Mouse (Mus musculus) CH12.LX (cell line): ENCODE results near the gene Myo10. TPM values are rescaled to one million over a fixed set of nuclear protein-coding genes. Genes with fewer than 3 reads are reported as not detected.

Experiments
- DNase-seq: peaks from one replicate; pipeline ENCODE4 v3.0.0-alpha.2; 2013; ENCODE audit errors: extremely low read depth
- H3K27ac ChIP-seq: 2 replicates; pipeline ENCODE4 v1.5.1; 2012; ENCODE audit warnings: low read depth, mild to moderate bottlenecking, control low read depth, moderate library complexity; ENCODE audit not compliant: insufficient read depth
- H3K27me3 ChIP-seq: replicated peaks from 2 replicates; pipeline ENCODE3; 2012; ENCODE audit warnings: inconsistent platforms
- H3K36me3 ChIP-seq, 2 experiments: replicated peaks in 1 of 2; 2 replicates each; pipeline versions ENCODE3 to v1.6.1; 2012; ENCODE audit warnings: inconsistent platforms in 1 of 2, low read length in 1 of 2, mild to moderate bottlenecking in 1 of 2, mixed read lengths in 1 of 2, moderate library complexity in 1 of 2; ENCODE audit not compliant: control insufficient read depth in 1 of 2, insufficient read depth in 1 of 2
- H3K4me1 ChIP-seq, 2 experiments: 2 replicates each; pipeline ENCODE4 v1.6.1; 2012; ENCODE audit warnings: inconsistent platforms in 1 of 2, moderate library complexity in 1 of 2; ENCODE audit not compliant: insufficient read depth in 2 of 2, control insufficient read depth in 1 of 2
- H3K4me2 ChIP-seq: 2 replicates; pipeline ENCODE4 v1.6.1; 2012; ENCODE audit warnings: low read depth, mild to moderate bottlenecking, control low read depth; ENCODE audit not compliant: poor library complexity, insufficient read depth, severe bottlenecking
- H3K4me3 ChIP-seq, 3 experiments: fragments of 150-350 bp in 1 of 3; sonication (generic) in 1 of 3; replicated peaks in 1 of 3; 2 replicates each; pipeline versions ENCODE3 to v1.5.1; 2011 to 2012; ENCODE audit warnings: low read depth in 2 of 3, low read length in 2 of 3, mild to moderate bottlenecking in 2 of 3, moderate library complexity in 2 of 3, control low read depth in 1 of 3, improper control_type of control experiment in 1 of 3, inconsistent platforms in 1 of 3, mixed read lengths in 1 of 3; ENCODE audit not compliant: poor library complexity in 1 of 3
- H3K79me2 ChIP-seq: replicated peaks from 2 replicates; pipeline ENCODE4 v1.6.1; 2012; ENCODE audit warnings: mild to moderate bottlenecking, moderate library complexity; ENCODE audit not compliant: control insufficient read depth, poor library complexity, insufficient read depth, severe bottlenecking; ENCODE audit errors: extremely low read depth
- H3K9ac ChIP-seq: 2 replicates; pipeline ENCODE4 v1.6.1; 2012; ENCODE audit warnings: low read depth, mild to moderate bottlenecking, control low read depth, moderate library complexity; ENCODE audit not compliant: insufficient read depth
- H3K9me3 ChIP-seq: replicated peaks from 2 replicates; pipeline ENCODE3; 2012; ENCODE audit warnings: low read length, inconsistent platforms, mixed read lengths
- BHLHE40 ChIP-seq: IDR thresholded peaks from 2 replicates; pipeline ENCODE4 v1.6.1; 2011; ENCODE audit warnings: mild to moderate bottlenecking, low read depth, low read length, improper control_type of control experiment
- CTCF ChIP-seq, 2 experiments: IDR thresholded peaks in 1 of 2; conservative IDR thresholded peaks in 1 of 2; 2 replicates each; pipeline ENCODE4 v1.5.1; 2011 to 2012; ENCODE audit warnings: low read depth in 2 of 2, low read length in 2 of 2, improper control_type of control experiment in 1 of 2, inconsistent platforms in 1 of 2, mild to moderate bottlenecking in 1 of 2, moderate library complexity in 1 of 2
- E2F4 ChIP-seq: IDR thresholded peaks from 2 replicates; pipeline ENCODE4 v1.6.1; 2011; ENCODE audit warnings: low read depth, low read length, improper control_type of control experiment; ENCODE audit not compliant: insufficient replicate concordance
- EP300 ChIP-seq: IDR thresholded peaks from 2 replicates; pipeline ENCODE4 v1.6.1; 2011; ENCODE audit warnings: low read length, improper control_type of control experiment
- GABPA ChIP-seq: IDR thresholded peaks from 2 replicates; pipeline ENCODE4 v1.6.1; 2012; ENCODE audit warnings: low read depth, low read length, improper control_type of control experiment, inconsistent platforms; ENCODE audit not compliant: insufficient replicate concordance
- HCFC1 ChIP-seq: IDR thresholded peaks from 2 replicates; pipeline ENCODE4 v1.6.1; 2012; ENCODE audit warnings: low read depth, mild to moderate bottlenecking, inconsistent platforms, low read length, improper control_type of control experiment
- IRF4 ChIP-seq: IDR thresholded peaks from 2 replicates; pipeline ENCODE4 v1.6.1; 2014; ENCODE audit warnings: low read depth, mild to moderate bottlenecking, inconsistent platforms, low read length, improper control_type of control experiment
- JUN ChIP-seq: IDR thresholded peaks from 2 replicates; pipeline ENCODE4 v1.6.1; 2011; ENCODE audit warnings: low read depth, mild to moderate bottlenecking, low read length, improper control_type of control experiment, moderate library complexity; ENCODE audit not compliant: insufficient read depth
- JUND ChIP-seq: conservative IDR thresholded peaks from 2 replicates; pipeline ENCODE4 v1.6.1; 2011; ENCODE audit warnings: low read depth, low read length, improper control_type of control experiment
- KAT2A ChIP-seq: IDR thresholded peaks from 2 replicates; pipeline ENCODE4 v1.6.1; 2012; ENCODE audit warnings: low read length, improper control_type of control experiment, inconsistent platforms; ENCODE audit not compliant: insufficient replicate concordance
- MAX ChIP-seq: IDR thresholded peaks from 2 replicates; pipeline ENCODE4 v1.6.1; 2011; ENCODE audit warnings: low read length, improper control_type of control experiment
- MEF2A ChIP-seq: IDR thresholded peaks from 2 replicates; pipeline ENCODE4 v1.6.1; 2014; ENCODE audit warnings: low read depth, mild to moderate bottlenecking, inconsistent platforms, low read length, improper control_type of control experiment, borderline replicate concordance
- MXI1 ChIP-seq: IDR thresholded peaks from 2 replicates; pipeline ENCODE4 v1.6.1; 2011; ENCODE audit warnings: mild to moderate bottlenecking, low read depth, low read length, improper control_type of control experiment
- MYC ChIP-seq: IDR thresholded peaks from 2 replicates; pipeline ENCODE4 v1.6.1; 2011; ENCODE audit warnings: low read depth, mild to moderate bottlenecking, improper control_type of control experiment, low read length
- NELFE ChIP-seq: IDR thresholded peaks from 2 replicates; pipeline ENCODE4 v1.6.1; 2011; ENCODE audit warnings: low read depth, low read length, improper control_type of control experiment
- NRF1 ChIP-seq: IDR thresholded peaks from 2 replicates; pipeline ENCODE4 v1.6.1; 2014; ENCODE audit warnings: low read depth, mild to moderate bottlenecking, inconsistent platforms, low read length, improper control_type of control experiment, moderate library complexity
- PAX5 ChIP-seq: IDR thresholded peaks from 2 replicates; pipeline ENCODE4 v1.6.1; 2012; ENCODE audit warnings: low read length, inconsistent platforms, mixed read lengths
- POLR2A ChIP-seq: IDR thresholded peaks from 2 replicates; pipeline ENCODE4 v1.6.1; 2011; ENCODE audit warnings: low read depth, mild to moderate bottlenecking, improper control_type of control experiment, low read length
- POLR2AphosphoS2 ChIP-seq: IDR thresholded peaks from 2 replicates; pipeline ENCODE4 v1.6.1; 2011; ENCODE audit warnings: low read depth, low read length, improper control_type of control experiment
- RCOR1 ChIP-seq: conservative IDR thresholded peaks from 2 replicates; pipeline ENCODE4 v1.6.1; 2012; ENCODE audit warnings: low read depth, mild to moderate bottlenecking, inconsistent platforms, low read length, improper control_type of control experiment
- SIN3A ChIP-seq: IDR thresholded peaks from 2 replicates; pipeline ENCODE4 v1.6.1; 2012; ENCODE audit warnings: low read length, improper control_type of control experiment, inconsistent platforms
- TCF12 ChIP-seq: IDR thresholded peaks from 2 replicates; pipeline ENCODE4 v1.6.1; 2014; ENCODE audit warnings: low read depth, mild to moderate bottlenecking, inconsistent platforms, low read length, improper control_type of control experiment
- USF1 ChIP-seq: IDR thresholded peaks from 2 replicates; pipeline ENCODE4 v1.6.1; 2014; ENCODE audit warnings: low read depth, mild to moderate bottlenecking, inconsistent platforms, low read length, improper control_type of control experiment
- ZC3H11A ChIP-seq: IDR thresholded peaks from 2 replicates; pipeline ENCODE4 v1.6.1; 2012; ENCODE audit warnings: low read depth, mild to moderate bottlenecking, inconsistent platforms, low read length, improper control_type of control experiment
- ZNF384 ChIP-seq: IDR thresholded peaks from 2 replicates; pipeline ENCODE4 v1.6.1; 2012; ENCODE audit warnings: low read depth, low read length, improper control_type of control experiment, inconsistent platforms
- dilution Hi-C: fragments of 300-500 bp; cut with MboI; formaldehyde crosslinking; loops from 2 replicates; pipeline ENCODE4 v1.14.3; 2020; ENCODE audit warnings: low sequenced_read_pairs; ENCODE audit not compliant: extremely low pct_unique_long_range_greater_than_20kb, extremely low pct_ligation_motif_present
- in situ Hi-C: fragments of 300-500 bp; cut with MboI; formaldehyde crosslinking; loops from 3 replicates; pipeline ENCODE4 v1.14.3; 2019; ENCODE audit warnings: low sequenced_read_pairs, low pct_ligation_motif_present, low pct_unique_long_range_greater_than_20kb, mixed read lengths
- polyA plus RNA-seq: library from polyadenylated mRNA; unstranded; fragments of >175 nt; gene quantifications from 2 replicates; pipeline ENCODE4 v1.2.1, GENCODE M21; 2012; ENCODE audit warnings: low read depth; ENCODE audit not compliant: insufficient read length
- total RNA-seq, 2 experiments: library from RNA; depleted of rRNA; stranded (reverse); fragments of 300-350 nt in 1 of 2; fragments of >200 nt in 1 of 2; gene quantifications; 2 replicates each; pipeline ENCODE4 v1.2.3; 2012 to 2014

The Myo10 gene
- total and polyA plus RNA-seq, 3 experiments = 6.4 to 13.6 (median 8.6) TPM

DNA sequence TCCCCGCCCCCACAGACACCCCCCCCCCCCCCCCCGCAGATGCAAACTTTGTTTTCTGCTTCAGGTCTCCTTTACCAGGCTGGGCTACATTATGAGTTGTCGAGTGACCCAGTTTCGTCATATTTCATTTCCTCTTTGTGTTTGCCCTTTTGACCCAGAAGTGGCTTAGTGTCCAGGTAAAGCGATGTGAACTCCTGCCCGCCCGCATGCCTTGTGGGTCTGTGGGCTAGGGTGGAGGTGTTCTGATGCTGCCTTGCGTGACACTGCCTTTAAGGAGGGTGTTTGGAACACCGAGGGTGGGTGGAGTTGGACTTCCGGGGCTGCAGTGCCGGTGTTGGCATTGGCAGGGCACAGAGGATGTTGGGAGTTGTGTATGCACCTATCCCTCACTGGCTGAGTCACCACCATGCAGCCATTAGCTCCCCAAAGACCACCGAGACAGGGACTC is 236.3 kb downstream of the Myo10 start (continued):
- TF ChIP-seq BHLHE40 (peak; percentile 53), CTCF (conservative IDR thresholded peaks at IDR 0.05 in 1 of 2, IDR thresholded peaks at IDR 0.05 in 1 of 2; ENCODE audit: low read depth in 2 of 2, low read length in 2 of 2) (no peak), RCOR1 (0 out of 2 replicates have a peak, but pooled peaks have one; percentile 38), ZNF384 (no peak), MAX (no peak), GABPA (no peak), NRF1 (no peak), JUND (no peak), TCF12 (peak; percentile 18; the same call in 1 of the 2 replicates), KAT2A (no peak), JUN (no peak)

DNA sequence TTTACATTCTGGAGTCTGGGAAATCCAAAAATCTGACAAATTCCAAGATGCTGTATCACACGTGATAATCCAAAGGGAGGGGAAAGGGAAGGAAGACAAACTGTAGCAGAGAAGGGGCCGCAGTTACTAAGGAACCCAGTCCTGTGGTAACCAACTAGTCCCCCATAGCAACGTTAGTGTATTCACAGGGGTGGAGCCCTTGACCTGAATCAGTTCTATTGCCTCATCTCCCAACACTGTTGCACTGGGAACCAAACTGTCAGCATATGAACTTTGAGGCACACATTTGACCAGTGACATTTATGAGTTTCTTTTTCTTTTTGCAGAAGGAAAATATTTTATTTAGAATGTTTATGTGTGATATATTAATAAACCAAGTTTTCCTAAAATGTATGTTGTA is 237.1 kb downstream of the Myo10 start:
- H3K4me2 ChIP-seq = no peak overlapping the region
- in situ Hi-C loops = no loop called here
- H3K79me2 ChIP-seq = no peaks in the 10 kb centered on the region
- no peak overlapping the region for H3K27ac ChIP-seq
- no peaks in the 10 kb centered on the region for H3K27me3 ChIP-seq
- H3K4me1 ChIP-seq = peaks cover 17 to 54% of the 10 kb centered on the region in 2 experiments
- peaks cover 6% of the 10 kb centered on the region for H3K9me3 ChIP-seq
- no peak for DNase-seq
- no peak for TF ChIP-seq CTCF (conservative IDR thresholded peaks at IDR 0.05 in 1 of 2, IDR thresholded peaks at IDR 0.05 in 1 of 2; ENCODE audit: low read depth in 2 of 2, low read length in 2 of 2)
- no peak for TF ChIP-seq MEF2A
- no peak for TF ChIP-seq E2F4
- TF ChIP-seq POLR2AphosphoS2 = no peak
- TF ChIP-seq MXI1 = no peak
- TF ChIP-seq ZC3H11A = no peak
- no peak for TF ChIP-seq SIN3A
- no peak for TF ChIP-seq MYC
- no peak for TF ChIP-seq NELFE
- no peak for TF ChIP-seq USF1
- TF ChIP-seq RCOR1 = no peak
- no peak for TF ChIP-seq POLR2A
- TF ChIP-seq JUN = no peak
- no peak for TF ChIP-seq TCF12
- no peak for TF ChIP-seq HCFC1
- TF ChIP-seq NRF1 = no peak
- TF ChIP-seq PAX5 = no peak
- TF ChIP-seq EP300 = no peak
- TF ChIP-seq IRF4 = no peak
- TF ChIP-seq JUND = no peak
- H3K9ac ChIP-seq = no peak overlapping the region
- dilution Hi-C loops = no loop called here
- no peak overlapping the region for H3K4me3 ChIP-seq
- peaks cover 0 to 8% of the 10 kb centered on the region in 2 experiments for H3K36me3 ChIP-seq
